Mouse (Mus musculus): ENCODE measurements around the gene Fus. TPM values are rescaled to one million over a fixed set of nuclear protein-coding genes. Genes with fewer than 3 reads are reported as not detected.

Fus gene
- polyA plus RNA-seq, 1 experiment from 2014 or later, result 62.7 TPM

- H3K27ac ChIP-seq (ENCODE audit: low read depth, low read length), result peak within 1 kb of the TSS; percentile 49; the same call in 1 of the 2 replicates
These were observed 26.2 kb downstream of the Fus start, which contains the start of gene Pycard for GRCm38 (mm10) chr7:127993341-127993977. Gene Pycard (minus strand): TSS chr7:127993867.

DNA sequence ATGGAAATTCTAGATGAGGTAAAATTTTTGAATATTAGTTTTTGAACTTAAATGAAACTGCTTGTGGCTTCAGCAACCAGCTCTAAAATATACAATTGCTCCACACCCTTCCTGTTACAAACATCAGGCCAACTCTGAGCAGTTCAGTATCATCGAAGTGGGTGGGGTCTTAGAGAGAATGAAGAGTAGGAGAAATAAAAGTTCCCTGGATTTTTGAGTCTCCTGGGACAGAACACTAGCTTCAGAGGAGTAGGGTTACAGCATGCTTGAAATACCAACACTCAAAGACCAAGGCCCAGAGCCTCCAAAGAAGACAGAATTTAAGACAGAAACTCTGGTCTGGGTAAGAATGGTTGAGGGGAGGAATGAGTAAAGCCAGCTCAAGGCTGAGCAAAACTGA is 32.2 kb downstream of the Fus start:
- Histone ChIP-seq H3K27me3 (ENCODE audit: control insufficient read depth, insufficient read depth, low read length) (no peaks in the 10 kb centered on the region), H3K36me3 (ENCODE audit: control insufficient read depth, insufficient read depth, low read length) (0 out of 2 replicates have a peak, but pooled peaks cover 3% of the 10 kb centered on the region), H3K9ac (ENCODE audit: low read depth, low read length) (no peak overlapping the region), H3K4me1 (ENCODE audit: control insufficient read depth, insufficient read depth, low read length) (peaks cover 10% of the 10 kb centered on the region), H3K4me3 (ENCODE audit: low read length) (no peak overlapping the region), H3K9me3 (ENCODE audit: control insufficient read depth, low read length) (no peaks in the 10 kb centered on the region), H3K27ac (ENCODE audit: low read depth, low read length) (no peak overlapping the region), H3K4me2 (replicated peaks; ENCODE audit: low read depth, low read length) (no peak overlapping the region)
- no peak for ATAC-seq (ENCODE audit: low FRiP score, low TSS enrichment)
- 66% methylated on average over 1 of the region's 1 CpGs for WGBS

More at GRCm38 (mm10) chr7:127993341-127993977, 26.2 kb downstream of the Fus start, which contains the start of gene Pycard:
- peaks cover 16% of the 10 kb centered on the region; the same call in 1 of the 2 replicates for H3K4me1 ChIP-seq (ENCODE audit: control insufficient read depth, insufficient read depth, low read length)
- H3K36me3 ChIP-seq (ENCODE audit: control insufficient read depth, insufficient read depth, low read length), result peaks cover 32% of the 10 kb centered on the region
- H3K4me3 ChIP-seq (ENCODE audit: low read length), result peak within 1 kb of the TSS; percentile 32
- H3K9me3 ChIP-seq (ENCODE audit: control insufficient read depth, low read length), result no peaks in the 10 kb centered on the region
- H3K4me2 ChIP-seq (replicated peaks; ENCODE audit: low read depth, low read length), result peak within 1 kb of the TSS; percentile 52
- H3K27me3 ChIP-seq (ENCODE audit: control insufficient read depth, insufficient read depth, low read length), result no peaks in the 10 kb centered on the region
- ATAC-seq (ENCODE audit: low FRiP score, low TSS enrichment), result peak; percentile 53
- peak within 1 kb of the TSS; percentile 54 for H3K9ac ChIP-seq (ENCODE audit: low read depth, low read length)
- WGBS, result 6% methylated on average over 18 of the region's 18 CpGs

- peaks cover 17% of the 10 kb centered on the region for H3K4me1 ChIP-seq (ENCODE audit: control insufficient read depth, insufficient read depth, low read length)
- H3K27ac ChIP-seq (ENCODE audit: low read depth, low read length), result no peak overlapping the region
- H3K9ac ChIP-seq (ENCODE audit: low read depth, low read length), result no peak overlapping the region
- H3K4me2 ChIP-seq (replicated peaks; ENCODE audit: low read depth, low read length), result no peak overlapping the region
- H3K4me3 ChIP-seq (ENCODE audit: low read length), result no peak overlapping the region
- WGBS, result 65% methylated on average over 1 of the region's 1 CpGs
- no peak for ATAC-seq (ENCODE audit: low FRiP score, low TSS enrichment)
- H3K36me3 ChIP-seq (ENCODE audit: control insufficient read depth, insufficient read depth, low read length), result no peaks in the 10 kb centered on the region
- H3K9me3 ChIP-seq (ENCODE audit: control insufficient read depth, low read length), result no peaks in the 10 kb centered on the region
- no peaks in the 10 kb centered on the region for H3K27me3 ChIP-seq (ENCODE audit: control insufficient read depth, insufficient read depth, low read length)
These were observed 33.1 kb downstream of the Fus start for GRCm38 (mm10) chr7:128000068-128000950.

DNA sequence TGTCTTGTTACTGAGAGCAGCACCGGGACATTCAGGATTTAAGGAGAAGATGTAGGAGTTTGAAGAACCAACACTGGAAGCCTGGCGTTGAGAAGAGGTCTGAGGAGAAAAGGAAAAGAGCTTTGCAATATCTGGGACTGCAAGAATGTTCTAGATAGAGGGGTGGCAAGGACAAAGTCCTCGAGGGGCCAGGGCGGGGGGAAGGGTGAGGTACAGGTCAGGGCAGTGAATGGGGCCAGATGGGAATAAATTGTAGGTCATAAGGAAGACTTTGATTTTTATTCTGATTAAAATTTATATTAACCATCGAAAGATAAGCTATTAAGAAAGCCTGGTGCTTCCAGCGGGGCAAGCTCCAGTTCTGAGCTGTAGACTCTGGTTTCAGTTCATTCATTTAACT is 35.8 kb downstream of the Fus start:
- H3K4me3 ChIP-seq (ENCODE audit: low read length), result no peak overlapping the region
- H3K9ac ChIP-seq (ENCODE audit: low read depth, low read length), result no peak overlapping the region
- no peak overlapping the region for H3K4me2 ChIP-seq (replicated peaks; ENCODE audit: low read depth, low read length)
- no peak for ATAC-seq (ENCODE audit: low FRiP score, low TSS enrichment)
- H3K27me3 ChIP-seq (ENCODE audit: control insufficient read depth, insufficient read depth, low read length), result no peaks in the 10 kb centered on the region
- WGBS, result 84% methylated on average over 6 of the region's 6 CpGs
- H3K27ac ChIP-seq (ENCODE audit: low read depth, low read length), result no peak overlapping the region
- H3K4me1 ChIP-seq (ENCODE audit: control insufficient read depth, insufficient read depth, low read length), result peaks cover 24% of the 10 kb centered on the region
- H3K9me3 ChIP-seq (ENCODE audit: control insufficient read depth, low read length), result no peaks in the 10 kb centered on the region
- no peaks in the 10 kb centered on the region for H3K36me3 ChIP-seq (ENCODE audit: control insufficient read depth, insufficient read depth, low read length)

DNA sequence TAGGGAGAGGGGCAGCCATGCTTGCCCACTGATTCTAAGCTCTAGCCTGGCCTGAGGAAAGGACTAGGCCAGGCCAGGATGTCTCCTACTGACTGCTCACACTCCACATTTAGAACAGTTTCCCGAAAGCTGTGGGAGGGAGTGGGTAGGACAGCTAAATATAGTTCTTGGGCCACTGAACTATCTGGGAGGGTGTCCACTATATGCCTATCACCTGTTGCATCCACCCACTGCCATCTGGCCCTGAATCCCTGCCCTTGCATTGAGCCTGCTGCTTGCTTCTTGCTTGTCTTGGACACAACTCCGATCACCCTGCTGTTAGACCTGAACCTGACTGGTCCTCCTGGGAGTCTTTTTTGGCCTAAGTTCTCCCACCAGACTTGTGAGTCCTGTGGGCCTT is 36.4 kb downstream of the Fus start, which contains the start of gene Trim72:
Trim72 (plus strand) TSS at position 262 of the 400 bp plus-strand sequence.
- no peak for ATAC-seq (ENCODE audit: low FRiP score, low TSS enrichment)
- Histone ChIP-seq H3K4me2 (replicated peaks; ENCODE audit: low read depth, low read length) (peak within 1 kb of the TSS; percentile 35), H3K4me1 (ENCODE audit: control insufficient read depth, insufficient read depth, low read length) (peaks cover 24% of the 10 kb centered on the region), H3K9ac (ENCODE audit: low read depth, low read length) (no peak within 1 kb of the TSS; the same call in 1 of the 2 replicates), H3K27ac (ENCODE audit: low read depth, low read length) (peak within 1 kb of the TSS; percentile 86), H3K36me3 (ENCODE audit: control insufficient read depth, insufficient read depth, low read length) (no peaks in the 10 kb centered on the region), H3K9me3 (ENCODE audit: control insufficient read depth, low read length) (no peaks in the 10 kb centered on the region), H3K4me3 (ENCODE audit: low read length) (peak within 1 kb of the TSS; percentile 16), H3K27me3 (ENCODE audit: control insufficient read depth, insufficient read depth, low read length) (no peaks in the 10 kb centered on the region)
- 83% methylated on average over 2 of the region's 2 CpGs for WGBS

GRCm38 (mm10) chr7:128004150-128004486 is 36.9 kb downstream of the Fus start:
- peak overlapping the region; percentile 86 for H3K27ac ChIP-seq (ENCODE audit: low read depth, low read length)
- H3K36me3 ChIP-seq (ENCODE audit: control insufficient read depth, insufficient read depth, low read length), result no peaks in the 10 kb centered on the region
- no peak overlapping the region; the same call in 1 of the 2 replicates for H3K9ac ChIP-seq (ENCODE audit: low read depth, low read length)
- 0 out of 2 replicates have a peak overlapping the region, but pooled peaks have one; percentile 16 for H3K4me3 ChIP-seq (ENCODE audit: low read length)
- H3K9me3 ChIP-seq (ENCODE audit: control insufficient read depth, low read length), result no peaks in the 10 kb centered on the region
- 68% methylated on average over 5 of the region's 5 CpGs for WGBS
- no peaks in the 10 kb centered on the region for H3K27me3 ChIP-seq (ENCODE audit: control insufficient read depth, insufficient read depth, low read length)
- peak overlapping the region; percentile 35 for H3K4me2 ChIP-seq (replicated peaks; ENCODE audit: low read depth, low read length)
- peaks cover 24% of the 10 kb centered on the region for H3K4me1 ChIP-seq (ENCODE audit: control insufficient read depth, insufficient read depth, low read length)
- no peak for ATAC-seq (ENCODE audit: low FRiP score, low TSS enrichment)

GRCm38 (mm10) chr7:128004487-128005362 is 37.5 kb downstream of the Fus start:
- peaks cover 24% of the 10 kb centered on the region for H3K4me1 ChIP-seq (ENCODE audit: control insufficient read depth, insufficient read depth, low read length)
- peak; percentile 78 for ATAC-seq (ENCODE audit: low FRiP score, low TSS enrichment)
- peak overlapping the region; percentile 86 for H3K27ac ChIP-seq (ENCODE audit: low read depth, low read length)
- H3K9ac ChIP-seq (ENCODE audit: low read depth, low read length), result no peak overlapping the region; the same call in 1 of the 2 replicates
- H3K4me3 ChIP-seq (ENCODE audit: low read length), result peak overlapping the region; percentile 16
- no peaks in the 10 kb centered on the region for H3K36me3 ChIP-seq (ENCODE audit: control insufficient read depth, insufficient read depth, low read length)
- no peaks in the 10 kb centered on the region for H3K27me3 ChIP-seq (ENCODE audit: control insufficient read depth, insufficient read depth, low read length)
- peak overlapping the region; percentile 35 for H3K4me2 ChIP-seq (replicated peaks; ENCODE audit: low read depth, low read length)
- no peaks in the 10 kb centered on the region for H3K9me3 ChIP-seq (ENCODE audit: control insufficient read depth, low read length)
- WGBS, result 21% methylated on average over 35 of the region's 35 CpGs

DNA sequence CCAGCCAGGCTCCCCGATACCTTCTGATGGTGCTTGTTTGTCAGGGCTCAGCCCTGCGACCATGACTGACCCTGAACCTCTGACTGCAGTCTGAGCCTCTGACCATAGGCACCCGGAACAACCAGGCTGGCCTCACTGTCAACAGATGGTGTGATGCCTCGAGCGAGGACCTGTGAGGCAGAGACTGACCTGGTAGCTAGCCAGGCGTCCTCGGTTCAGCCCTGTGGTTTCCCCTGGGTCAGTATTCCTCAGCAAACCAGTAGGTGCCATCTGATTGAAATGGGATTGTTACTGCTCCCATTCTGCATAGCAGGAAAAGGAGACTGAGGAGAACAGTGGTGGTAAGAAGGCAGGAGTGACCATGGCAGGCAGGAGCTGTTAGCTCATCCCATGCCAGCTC is 38.9 kb downstream of the Fus start:
- Histone ChIP-seq H3K27ac (ENCODE audit: low read depth, low read length) (peak overlapping the region; percentile 86), H3K9me3 (ENCODE audit: control insufficient read depth, low read length) (no peaks in the 10 kb centered on the region), H3K9ac (ENCODE audit: low read depth, low read length) (no peak overlapping the region), H3K36me3 (ENCODE audit: control insufficient read depth, insufficient read depth, low read length) (no peaks in the 10 kb centered on the region), H3K4me1 (ENCODE audit: control insufficient read depth, insufficient read depth, low read length) (peaks cover 24% of the 10 kb centered on the region), H3K27me3 (ENCODE audit: control insufficient read depth, insufficient read depth, low read length) (no peaks in the 10 kb centered on the region), H3K4me3 (ENCODE audit: low read length) (no peak overlapping the region), H3K4me2 (replicated peaks; ENCODE audit: low read depth, low read length) (no peak overlapping the region)
- 67% methylated on average over 7 of the region's 7 CpGs for WGBS
- no peak for ATAC-seq (ENCODE audit: low FRiP score, low TSS enrichment)

Measured in kidney, embryonic 14.5 days (tissue).